Mouse (Mus musculus) CH12.LX (cell line): ENCODE measurements around the gene Esr1. TPM values are rescaled to one million over a fixed set of nuclear protein-coding genes. Genes with fewer than 3 reads are reported as not detected.

Experiments used
- DNase-seq: peaks from one replicate; pipeline ENCODE4 v3.0.0-alpha.2; 2013; ENCODE audit errors: extremely low read depth
- H3K27ac ChIP-seq: 2 replicates; pipeline ENCODE4 v1.5.1; 2012; ENCODE audit warnings: low read depth, mild to moderate bottlenecking, control low read depth, moderate library complexity; ENCODE audit not compliant: insufficient read depth
- H3K27me3 ChIP-seq: replicated peaks from 2 replicates; pipeline ENCODE3; 2012; ENCODE audit warnings: inconsistent platforms
- H3K36me3 ChIP-seq, 2 experiments: replicated peaks in 1 of 2; 2 replicates each; pipeline versions ENCODE3 to v1.6.1; 2012; ENCODE audit warnings: inconsistent platforms in 1 of 2, low read length in 1 of 2, mild to moderate bottlenecking in 1 of 2, mixed read lengths in 1 of 2, moderate library complexity in 1 of 2; ENCODE audit not compliant: control insufficient read depth in 1 of 2, insufficient read depth in 1 of 2
- H3K4me1 ChIP-seq, 2 experiments: 2 replicates each; pipeline ENCODE4 v1.6.1; 2012; ENCODE audit warnings: inconsistent platforms in 1 of 2, moderate library complexity in 1 of 2; ENCODE audit not compliant: insufficient read depth in 2 of 2, control insufficient read depth in 1 of 2
- H3K4me2 ChIP-seq: 2 replicates; pipeline ENCODE4 v1.6.1; 2012; ENCODE audit warnings: low read depth, mild to moderate bottlenecking, control low read depth; ENCODE audit not compliant: poor library complexity, insufficient read depth, severe bottlenecking
- H3K4me3 ChIP-seq, 3 experiments: fragments of 150-350 bp in 1 of 3; sonication (generic) in 1 of 3; replicated peaks in 1 of 3; 2 replicates each; pipeline versions ENCODE3 to v1.5.1; 2011 to 2012; ENCODE audit warnings: low read depth in 2 of 3, low read length in 2 of 3, mild to moderate bottlenecking in 2 of 3, moderate library complexity in 2 of 3, control low read depth in 1 of 3, improper control_type of control experiment in 1 of 3, inconsistent platforms in 1 of 3, mixed read lengths in 1 of 3; ENCODE audit not compliant: poor library complexity in 1 of 3
- H3K79me2 ChIP-seq: replicated peaks from 2 replicates; pipeline ENCODE4 v1.6.1; 2012; ENCODE audit warnings: mild to moderate bottlenecking, moderate library complexity; ENCODE audit not compliant: control insufficient read depth, poor library complexity, insufficient read depth, severe bottlenecking; ENCODE audit errors: extremely low read depth
- H3K9ac ChIP-seq: 2 replicates; pipeline ENCODE4 v1.6.1; 2012; ENCODE audit warnings: low read depth, mild to moderate bottlenecking, control low read depth, moderate library complexity; ENCODE audit not compliant: insufficient read depth
- H3K9me3 ChIP-seq: replicated peaks from 2 replicates; pipeline ENCODE3; 2012; ENCODE audit warnings: low read length, inconsistent platforms, mixed read lengths
- BHLHE40 ChIP-seq: IDR thresholded peaks from 2 replicates; pipeline ENCODE4 v1.6.1; 2011; ENCODE audit warnings: mild to moderate bottlenecking, low read depth, low read length, improper control_type of control experiment
- CHD1 ChIP-seq: IDR thresholded peaks from 2 replicates; pipeline ENCODE4 v1.6.1; 2012; ENCODE audit warnings: low read depth, low read length, improper control_type of control experiment, inconsistent platforms
- CHD2 ChIP-seq: IDR thresholded peaks from 2 replicates; pipeline ENCODE4 v1.6.1; 2011; ENCODE audit warnings: low read length, improper control_type of control experiment
- JUN ChIP-seq: IDR thresholded peaks from 2 replicates; pipeline ENCODE4 v1.6.1; 2011; ENCODE audit warnings: low read depth, mild to moderate bottlenecking, low read length, improper control_type of control experiment, moderate library complexity; ENCODE audit not compliant: insufficient read depth
- KAT2A ChIP-seq: IDR thresholded peaks from 2 replicates; pipeline ENCODE4 v1.6.1; 2012; ENCODE audit warnings: low read length, improper control_type of control experiment, inconsistent platforms; ENCODE audit not compliant: insufficient replicate concordance
- MAFK ChIP-seq: IDR thresholded peaks from 2 replicates; pipeline ENCODE4 v1.6.1; 2011; ENCODE audit warnings: low read length, improper control_type of control experiment; ENCODE audit not compliant: insufficient replicate concordance
- MAZ ChIP-seq: IDR thresholded peaks from 2 replicates; pipeline ENCODE4 v1.6.1; 2012; ENCODE audit warnings: low read depth, mild to moderate bottlenecking, inconsistent platforms, low read length, improper control_type of control experiment, moderate library complexity
- MXI1 ChIP-seq: IDR thresholded peaks from 2 replicates; pipeline ENCODE4 v1.6.1; 2011; ENCODE audit warnings: mild to moderate bottlenecking, low read depth, low read length, improper control_type of control experiment
- MYC ChIP-seq: IDR thresholded peaks from 2 replicates; pipeline ENCODE4 v1.6.1; 2011; ENCODE audit warnings: low read depth, mild to moderate bottlenecking, improper control_type of control experiment, low read length
- NRF1 ChIP-seq: IDR thresholded peaks from 2 replicates; pipeline ENCODE4 v1.6.1; 2014; ENCODE audit warnings: low read depth, mild to moderate bottlenecking, inconsistent platforms, low read length, improper control_type of control experiment, moderate library complexity
- PAX5 ChIP-seq: IDR thresholded peaks from 2 replicates; pipeline ENCODE4 v1.6.1; 2012; ENCODE audit warnings: low read length, inconsistent platforms, mixed read lengths
- POLR2AphosphoS2 ChIP-seq: IDR thresholded peaks from 2 replicates; pipeline ENCODE4 v1.6.1; 2011; ENCODE audit warnings: low read depth, low read length, improper control_type of control experiment
- RAD21 ChIP-seq: IDR thresholded peaks from 2 replicates; pipeline ENCODE4 v1.6.1; 2011; ENCODE audit warnings: low read depth, mild to moderate bottlenecking, low read length, improper control_type of control experiment, moderate library complexity
- RCOR1 ChIP-seq: conservative IDR thresholded peaks from 2 replicates; pipeline ENCODE4 v1.6.1; 2012; ENCODE audit warnings: low read depth, mild to moderate bottlenecking, inconsistent platforms, low read length, improper control_type of control experiment
- SIN3A ChIP-seq: IDR thresholded peaks from 2 replicates; pipeline ENCODE4 v1.6.1; 2012; ENCODE audit warnings: low read length, improper control_type of control experiment, inconsistent platforms
- SMC3 ChIP-seq: IDR thresholded peaks from 2 replicates; pipeline ENCODE4 v1.6.1; 2011; ENCODE audit warnings: low read depth, low read length, improper control_type of control experiment
- TBP ChIP-seq: conservative IDR thresholded peaks from 2 replicates; pipeline ENCODE4 v1.6.1; 2011; ENCODE audit warnings: low read depth, low read length, improper control_type of control experiment
- TCF12 ChIP-seq: IDR thresholded peaks from 2 replicates; pipeline ENCODE4 v1.6.1; 2014; ENCODE audit warnings: low read depth, mild to moderate bottlenecking, inconsistent platforms, low read length, improper control_type of control experiment
- UBTF ChIP-seq: IDR thresholded peaks from 2 replicates; pipeline ENCODE4 v1.6.1; 2012; ENCODE audit warnings: low read depth, mild to moderate bottlenecking, inconsistent platforms, low read length, improper control_type of control experiment, moderate library complexity
- USF1 ChIP-seq: IDR thresholded peaks from 2 replicates; pipeline ENCODE4 v1.6.1; 2014; ENCODE audit warnings: low read depth, mild to moderate bottlenecking, inconsistent platforms, low read length, improper control_type of control experiment
- ZC3H11A ChIP-seq: IDR thresholded peaks from 2 replicates; pipeline ENCODE4 v1.6.1; 2012; ENCODE audit warnings: low read depth, mild to moderate bottlenecking, inconsistent platforms, low read length, improper control_type of control experiment
- ZKSCAN1 ChIP-seq: IDR thresholded peaks from 2 replicates; pipeline ENCODE4 v1.6.1; 2012; ENCODE audit warnings: low read depth, inconsistent platforms, low read length, improper control_type of control experiment, borderline replicate concordance
- ZNF384 ChIP-seq: IDR thresholded peaks from 2 replicates; pipeline ENCODE4 v1.6.1; 2012; ENCODE audit warnings: low read depth, low read length, improper control_type of control experiment, inconsistent platforms
- dilution Hi-C: fragments of 300-500 bp; cut with MboI; formaldehyde crosslinking; loops from 2 replicates; pipeline ENCODE4 v1.14.3; 2020; ENCODE audit warnings: low sequenced_read_pairs; ENCODE audit not compliant: extremely low pct_unique_long_range_greater_than_20kb, extremely low pct_ligation_motif_present
- in situ Hi-C: fragments of 300-500 bp; cut with MboI; formaldehyde crosslinking; loops from 3 replicates; pipeline ENCODE4 v1.14.3; 2019; ENCODE audit warnings: low sequenced_read_pairs, low pct_ligation_motif_present, low pct_unique_long_range_greater_than_20kb, mixed read lengths
- polyA plus RNA-seq: library from polyadenylated mRNA; unstranded; fragments of >175 nt; gene quantifications from 2 replicates; pipeline ENCODE4 v1.2.1, GENCODE M21; 2012; ENCODE audit warnings: low read depth; ENCODE audit not compliant: insufficient read length
- total RNA-seq, 2 experiments: library from RNA; depleted of rRNA; stranded (reverse); fragments of 300-350 nt in 1 of 2; fragments of >200 nt in 1 of 2; gene quantifications; 2 replicates each; pipeline ENCODE4 v1.2.3; 2012 to 2014

Gene Esr1
- total and polyA plus RNA-seq, 3 experiments, result 0.63 to 1.0 (median 0.64) TPM

- Histone ChIP-seq H3K4me1 (no peaks in the 10 kb centered on the region), H3K4me3 (no peak overlapping the region), H3K9ac (no peak overlapping the region), H3K79me2 (no peaks in the 10 kb centered on the region), H3K9me3 (no peaks in the 10 kb centered on the region), H3K36me3 (no peaks in the 10 kb centered on the region), H3K27me3 (no peaks in the 10 kb centered on the region), H3K4me2 (no peak overlapping the region), H3K27ac (no peak overlapping the region)
- TF ChIP-seq SIN3A (no peak), MAZ (no peak), RCOR1 (no peak), MXI1 (no peak), PAX5 (no peak), MYC (no peak), MAFK (no peak), TBP (no peak), JUN (no peak), USF1 (no peak), CHD2 (no peak), ZNF384 (no peak), POLR2AphosphoS2 (no peak), KAT2A (no peak), UBTF (no peak)
- dilution Hi-C loops (no loop called here), in situ Hi-C loops (no loop called here)
- DNase-seq, result no peak
These were observed 307.7 kb downstream of the Esr1 start for GRCm38 (mm10) chr10:4919046-4919445.

DNA sequence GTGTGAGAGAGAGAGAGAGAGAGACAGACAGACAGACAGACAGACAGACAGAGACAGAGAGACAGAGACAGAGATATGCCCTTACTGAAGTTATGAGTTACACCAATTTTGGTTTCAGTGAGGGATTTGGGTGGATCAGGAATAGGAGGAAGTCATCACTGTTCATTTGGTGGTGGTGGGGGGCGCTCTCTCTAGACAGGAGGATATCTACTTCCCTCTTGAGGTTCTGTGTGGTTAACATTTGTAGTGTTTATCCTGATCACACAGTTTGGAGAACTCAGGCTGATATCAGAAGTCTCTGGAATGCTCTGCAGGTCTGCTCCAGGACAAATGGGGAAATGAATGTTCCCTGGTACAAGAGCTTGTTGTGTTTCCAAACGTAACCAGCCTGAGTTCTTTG lies 312.2 kb downstream of the Esr1 start:
- Histone ChIP-seq H3K9ac (no peak overlapping the region), H3K4me3 (no peak overlapping the region)
- dilution Hi-C loops, result no loop called here

More for the DNA sequence above, 312.2 kb downstream of the Esr1 start:
- TF ChIP-seq TBP, result no peak
- no peak for TF ChIP-seq ZKSCAN1
- TF ChIP-seq TCF12, result no peak
- TF ChIP-seq RAD21, result no peak
- no peak for TF ChIP-seq RCOR1
- TF ChIP-seq CHD1, result no peak
- TF ChIP-seq ZC3H11A, result no peak
- no peak for TF ChIP-seq CHD2
- TF ChIP-seq SMC3, result no peak
- TF ChIP-seq BHLHE40, result no peak
- no peak for TF ChIP-seq JUN
- TF ChIP-seq UBTF, result no peak
- TF ChIP-seq NRF1, result no peak
- no peak for TF ChIP-seq KAT2A
- TF ChIP-seq PAX5, result no peak
- Histone ChIP-seq H3K79me2 (no peaks in the 10 kb centered on the region), H3K27ac (no peak overlapping the region), H3K4me1 (no peaks in the 10 kb centered on the region), H3K9me3 (no peaks in the 10 kb centered on the region), H3K27me3 (no peaks in the 10 kb centered on the region), H3K4me2 (no peak overlapping the region), H3K36me3 (no peaks in the 10 kb centered on the region)
- no peak for DNase-seq
- in situ Hi-C loops, result no loop called here
